Mouse (Mus musculus): Measurements from ENCODE around the gene Wdpcp. TPM values are rescaled to one million over a fixed set of nuclear protein-coding genes. Genes with fewer than 3 reads are reported as not detected.

The Wdpcp gene
- polyA plus RNA-seq, 1 experiment from 2014 or later, result 12.1 TPM

- 0 out of 2 replicates have a peak, but pooled peaks cover 8% of the 10 kb centered on the region for H3K4me1 ChIP-seq
- H3K9me3 ChIP-seq, result no peaks in the 10 kb centered on the region
- H3K4me3 ChIP-seq, result no peak overlapping the region
- no peaks in the 10 kb centered on the region for H3K36me3 ChIP-seq
- H3K27ac ChIP-seq, result no peak overlapping the region
- 87% methylated on average over 3 of the region's 3 CpGs for WGBS
- H3K9ac ChIP-seq, result no peak overlapping the region
- H3K27me3 ChIP-seq, result no peaks in the 10 kb centered on the region
- no peak overlapping the region for H3K4me2 ChIP-seq
- no peak for ATAC-seq (ENCODE audit: insufficient number of reproducible peaks, insufficient read depth, low FRiP score, low TSS enrichment, low read depth)
Measured at GRCm38 (mm10) chr11:21824941-21825340, 252.9 kb downstream of the Wdpcp start.

- Histone ChIP-seq H3K36me3 (no peaks in the 10 kb centered on the region), H3K4me1 (0 out of 2 replicates have a peak, but pooled peaks cover 8% of the 10 kb centered on the region), H3K27me3 (no peaks in the 10 kb centered on the region), H3K4me3 (no peak overlapping the region), H3K4me2 (no peak overlapping the region), H3K9ac (no peak overlapping the region), H3K27ac (no peak overlapping the region), H3K9me3 (no peaks in the 10 kb centered on the region)
- ATAC-seq (ENCODE audit: insufficient number of reproducible peaks, insufficient read depth, low FRiP score, low TSS enrichment, low read depth), result no peak
- WGBS, result 67% methylated on average over 1 of the region's 1 CpGs
Measured at GRCm38 (mm10) chr11:21826521-21826920, 254.5 kb downstream of the Wdpcp start.

- H3K9ac ChIP-seq, result no peak overlapping the region
- H3K27ac ChIP-seq, result no peak overlapping the region
Measured at GRCm38 (mm10) chr11:21847040-21847439, 275.0 kb downstream of the Wdpcp start.

GRCm38 (mm10) chr11:21864000-21864399 is 292.0 kb downstream of the Wdpcp start:
- WGBS, result 42% methylated on average over 6 of the region's 6 CpGs
- H3K9me3 ChIP-seq, result no peaks in the 10 kb centered on the region
- H3K4me2 ChIP-seq, result no peak overlapping the region
- no peaks in the 10 kb centered on the region for H3K36me3 ChIP-seq
- H3K4me1 ChIP-seq, result peaks cover 8% of the 10 kb centered on the region; the same call in 1 of the 2 replicates
- no peak overlapping the region for H3K9ac ChIP-seq
- no peaks in the 10 kb centered on the region for H3K27me3 ChIP-seq
- H3K4me3 ChIP-seq, result no peak overlapping the region
- H3K27ac ChIP-seq, result no peak overlapping the region
- ATAC-seq (ENCODE audit: insufficient number of reproducible peaks, insufficient read depth, low FRiP score, low TSS enrichment, low read depth), result no peak

More at GRCm38 (mm10) chr11:21847040-21847439, 275.0 kb downstream of the Wdpcp start:
- no peak for ATAC-seq (ENCODE audit: insufficient number of reproducible peaks, insufficient read depth, low FRiP score, low TSS enrichment, low read depth)
- Histone ChIP-seq H3K4me1 (no peaks in the 10 kb centered on the region), H3K4me2 (no peak overlapping the region), H3K4me3 (no peak overlapping the region), H3K9me3 (no peaks in the 10 kb centered on the region), H3K36me3 (no peaks in the 10 kb centered on the region), H3K27me3 (no peaks in the 10 kb centered on the region)
- 99% methylated on average over 2 of the region's 2 CpGs for WGBS

- Histone ChIP-seq H3K27me3 (no peaks in the 10 kb centered on the region), H3K27ac (no peak overlapping the region), H3K36me3 (no peaks in the 10 kb centered on the region), H3K4me3 (no peak overlapping the region), H3K9ac (no peak overlapping the region), H3K9me3 (no peaks in the 10 kb centered on the region), H3K4me2 (no peak overlapping the region), H3K4me1 (peaks cover 8% of the 10 kb centered on the region; the same call in 1 of the 2 replicates)
- ATAC-seq (ENCODE audit: insufficient number of reproducible peaks, insufficient read depth, low FRiP score, low TSS enrichment, low read depth), result no peak
- 87% methylated on average over 6 of the region's 6 CpGs for whole genome bisulfite sequencing
Measured at GRCm38 (mm10) chr11:21864516-21864915, 292.5 kb downstream of the Wdpcp start.

GRCm38 (mm10) chr11:21868675-21869074 is 296.6 kb downstream of the Wdpcp start:
- H3K36me3 ChIP-seq, result no peaks in the 10 kb centered on the region
- peaks cover 8% of the 10 kb centered on the region; the same call in 1 of the 2 replicates for H3K4me1 ChIP-seq
- H3K9me3 ChIP-seq, result no peaks in the 10 kb centered on the region
- H3K27me3 ChIP-seq, result no peaks in the 10 kb centered on the region
- H3K27ac ChIP-seq, result no peak overlapping the region
- no peak overlapping the region for H3K4me2 ChIP-seq
- no peak overlapping the region for H3K4me3 ChIP-seq
- no peak for ATAC-seq (ENCODE audit: insufficient number of reproducible peaks, insufficient read depth, low FRiP score, low TSS enrichment, low read depth)
- no peak overlapping the region for H3K9ac ChIP-seq
- WGBS, result 57% methylated on average over 3 of the region's 3 CpGs

GRCm38 (mm10) chr11:21870863-21871262 is 298.8 kb downstream of the Wdpcp start:
- no peak for ATAC-seq (ENCODE audit: insufficient number of reproducible peaks, insufficient read depth, low FRiP score, low TSS enrichment, low read depth)
- H3K4me1 ChIP-seq, result no peaks in the 10 kb centered on the region
- no peaks in the 10 kb centered on the region for H3K27me3 ChIP-seq
- 79% methylated on average over 1 of the region's 1 CpGs for WGBS
- H3K27ac ChIP-seq, result no peak overlapping the region
- no peaks in the 10 kb centered on the region for H3K9me3 ChIP-seq
- H3K9ac ChIP-seq, result no peak overlapping the region
- H3K4me2 ChIP-seq, result no peak overlapping the region
- no peaks in the 10 kb centered on the region for H3K36me3 ChIP-seq
- no peak overlapping the region for H3K4me3 ChIP-seq

GRCm38 (mm10) chr11:21871728-21872127 is 299.7 kb downstream of the Wdpcp start:
- Histone ChIP-seq H3K27ac (no peak overlapping the region), H3K4me2 (no peak overlapping the region), H3K27me3 (no peaks in the 10 kb centered on the region), H3K9ac (no peak overlapping the region), H3K36me3 (no peaks in the 10 kb centered on the region), H3K4me3 (no peak overlapping the region), H3K9me3 (no peaks in the 10 kb centered on the region), H3K4me1 (no peaks in the 10 kb centered on the region)
- 70% methylated on average over 4 of the region's 4 CpGs for WGBS
- no peak for ATAC-seq (ENCODE audit: insufficient number of reproducible peaks, insufficient read depth, low FRiP score, low TSS enrichment, low read depth)

GRCm38 (mm10) chr11:21875077-21875476 is 303.0 kb downstream of the Wdpcp start:
- 87% methylated on average over 2 of the region's 2 CpGs for WGBS
- Histone ChIP-seq H3K9me3 (no peaks in the 10 kb centered on the region), H3K27ac (no peak overlapping the region), H3K4me2 (no peak overlapping the region), H3K36me3 (no peaks in the 10 kb centered on the region), H3K4me1 (no peaks in the 10 kb centered on the region), H3K27me3 (no peaks in the 10 kb centered on the region), H3K9ac (no peak overlapping the region), H3K4me3 (no peak overlapping the region)
- ATAC-seq (ENCODE audit: insufficient number of reproducible peaks, insufficient read depth, low FRiP score, low TSS enrichment, low read depth), result no peak

GRCm38 (mm10) chr11:21894696-21895095 is 322.7 kb downstream of the Wdpcp start:
- Histone ChIP-seq H3K27ac (no peak overlapping the region), H3K27me3 (no peaks in the 10 kb centered on the region), H3K4me3 (no peak overlapping the region), H3K9me3 (no peaks in the 10 kb centered on the region), H3K36me3 (no peaks in the 10 kb centered on the region), H3K9ac (no peak overlapping the region), H3K4me1 (no peaks in the 10 kb centered on the region), H3K4me2 (no peak overlapping the region)
- 78% methylated on average over 3 of the region's 3 CpGs for WGBS
- ATAC-seq (ENCODE audit: insufficient number of reproducible peaks, insufficient read depth, low FRiP score, low TSS enrichment, low read depth), result no peak

GRCm38 (mm10) chr11:21922531-21922930 is 350.5 kb downstream of the Wdpcp start:
- Histone ChIP-seq H3K9ac (no peak overlapping the region), H3K27ac (no peak overlapping the region), H3K27me3 (no peaks in the 10 kb centered on the region), H3K9me3 (no peaks in the 10 kb centered on the region), H3K4me2 (no peak overlapping the region), H3K4me3 (no peak overlapping the region), H3K4me1 (no peaks in the 10 kb centered on the region), H3K36me3 (no peaks in the 10 kb centered on the region)
- ATAC-seq (ENCODE audit: insufficient number of reproducible peaks, insufficient read depth, low FRiP score, low TSS enrichment, low read depth), result no peak
- WGBS, result 82% methylated on average over 3 of the region's 3 CpGs

Data from embryonic facial prominence, embryonic 13.5 days (tissue).